Mouse (Mus musculus): Measurements from ENCODE around the gene Selenos.

DNA sequence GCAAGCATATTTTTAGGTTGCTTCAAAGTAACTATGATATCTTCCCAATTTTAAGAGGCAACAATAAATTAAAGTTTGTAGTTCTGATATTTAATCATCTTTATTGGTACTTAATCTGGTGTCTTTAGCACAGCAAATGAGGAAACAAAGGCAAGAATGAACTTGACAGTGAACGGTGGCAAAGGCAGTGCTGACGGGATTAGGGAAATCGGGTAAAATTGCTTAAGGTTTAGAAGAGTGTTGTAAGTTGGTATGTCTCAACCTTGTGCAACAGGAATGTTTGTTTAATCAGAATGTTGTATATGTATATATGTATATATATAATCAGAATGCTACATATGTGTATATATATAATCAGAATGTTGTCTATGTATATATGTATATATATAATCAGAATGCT is 54.7 kb downstream of the Selenos start:
- TF ChIP-seq CTCF (IDR thresholded peaks at IDR 0.05 in 2 of 3, conservative IDR thresholded peaks at IDR 0.05 in 1 of 3; ENCODE audit: control insufficient read depth in 1 of 3, insufficient read depth in 1 of 3, low read depth in 2 of 3, low read length in 3 of 3, poor library complexity in 1 of 3, severe bottlenecking in 1 of 3) (no peak), POLR2A (IDR thresholded peaks at IDR 0.05; ENCODE audit: control insufficient read depth in 1 of 2, insufficient read depth in 1 of 2, low read depth in 1 of 2, low read length in 2 of 2, poor library complexity in 1 of 2) (no peak), EP300 (IDR thresholded peaks at IDR 0.05; ENCODE audit: low read depth in 1 of 2, low read length in 2 of 2) (no peak), KAT2A (conservative IDR thresholded peaks at IDR 0.05; ENCODE audit: low read depth, low read length) (no peak), MYC (IDR thresholded peaks at IDR 0.05; ENCODE audit: low read depth, low read length) (no peak), JUND (IDR thresholded peaks at IDR 0.05; ENCODE audit: low read depth, low read length) (no peak), ETS1 (IDR thresholded peaks at IDR 0.05; ENCODE audit: low read depth, low read length) (no peak), RCOR1 (IDR thresholded peaks at IDR 0.05; ENCODE audit: low read depth, low read length) (no peak), CHD1 (IDR thresholded peaks at IDR 0.05; ENCODE audit: low read depth, low read length) (no peak), USF2 (IDR thresholded peaks at IDR 0.05; ENCODE audit: borderline replicate concordance in 1 of 2, insufficient read depth in 1 of 2, low read depth in 1 of 2, low read length in 2 of 2) (no peak)
